Mouse (Mus musculus): ENCODE results near the gene Coch. TPM values are rescaled to one million over a fixed set of nuclear protein-coding genes. Genes with fewer than 3 reads are reported as not detected.
"Not testable (repeated sequence)": the region's sequence is repeated elsewhere in the genome, so short reads cannot be mapped to it uniquely, and the experiment has no call there.

Gene Coch
- polyA plus RNA-seq, 1 experiment from 2014 or later, result 0.42 TPM

GRCm38 (mm10) chr12:51572651-51573050 lies 20.5 kb upstream of the Coch start:
- ATAC-seq (ENCODE audit: insufficient read depth) (no peak), DNase-seq (no peak)
- Histone ChIP-seq H3K27me3 (ENCODE audit: insufficient read depth, low read length) (no peaks in the 10 kb centered on the region), H3K4me3 (ENCODE audit: low read depth, low read length) (no peak overlapping the region), H3K27ac (ENCODE audit: low read depth) (no peak overlapping the region), H3K9me3 (ENCODE audit: low read depth, low read length) (no peaks in the 10 kb centered on the region), H3K36me3 (ENCODE audit: insufficient read depth) (no peaks in the 10 kb centered on the region), H3K4me1 (ENCODE audit: insufficient read depth) (no peaks in the 10 kb centered on the region), H3K4me2 (no peak overlapping the region), H3K9ac (no peak overlapping the region)
- 57% methylated on average over 4 of the region's 4 CpGs for WGBS
- TF ChIP-seq CTCF (IDR thresholded peaks at IDR 0.05; ENCODE audit: low read depth), result no peak

GRCm38 (mm10) chr12:51577816-51578215 lies 15.3 kb upstream of the Coch start:
- not testable (repeated sequence) for DNase-seq; H3K36me3 ChIP-seq (ENCODE audit: insufficient read depth); H3K4me2 ChIP-seq; H3K4me1 ChIP-seq (ENCODE audit: insufficient read depth); H3K27me3 ChIP-seq (ENCODE audit: insufficient read depth, low read length); H3K27ac ChIP-seq (ENCODE audit: low read depth); ATAC-seq (ENCODE audit: insufficient read depth); H3K4me3 ChIP-seq (ENCODE audit: low read depth, low read length); H3K9ac ChIP-seq; H3K9me3 ChIP-seq (ENCODE audit: low read depth, low read length)
- WGBS, result 93% methylated on average over 2 of the region's 2 CpGs

GRCm38 (mm10) chr12:51589263-51589662 lies 3.9 kb upstream of the Coch start:
- ATAC-seq (ENCODE audit: insufficient read depth) (no peak), DNase-seq (no peak)
- H3K27ac ChIP-seq (ENCODE audit: low read depth), result no peak overlapping the region
- no peak overlapping the region for H3K4me3 ChIP-seq (ENCODE audit: low read depth, low read length)
- no peak overlapping the region for H3K4me2 ChIP-seq
- H3K27me3 ChIP-seq (ENCODE audit: insufficient read depth, low read length), result peaks cover 25% of the 10 kb centered on the region
- 82% methylated on average over 5 of the region's 5 CpGs for WGBS
- no peak overlapping the region for H3K9ac ChIP-seq
- no peaks in the 10 kb centered on the region; the same call in 1 of the 2 replicates for H3K9me3 ChIP-seq (ENCODE audit: low read depth, low read length)
- no peak for TF ChIP-seq CTCF (IDR thresholded peaks at IDR 0.05; ENCODE audit: low read depth)
- H3K4me1 ChIP-seq (ENCODE audit: insufficient read depth), result no peaks in the 10 kb centered on the region
- no peaks in the 10 kb centered on the region for H3K36me3 ChIP-seq (ENCODE audit: insufficient read depth)

- TF ChIP-seq CTCF (IDR thresholded peaks at IDR 0.05; ENCODE audit: low read depth), result no peak
- H3K4me2 ChIP-seq, result no peak overlapping the region
- H3K9me3 ChIP-seq (ENCODE audit: low read depth, low read length), result no peaks in the 10 kb centered on the region
- ATAC-seq (ENCODE audit: insufficient read depth), result no peak
- no peaks in the 10 kb centered on the region for H3K4me1 ChIP-seq (ENCODE audit: insufficient read depth)
- no peak overlapping the region for H3K27ac ChIP-seq (ENCODE audit: low read depth)
- no peak for DNase-seq
- H3K36me3 ChIP-seq (ENCODE audit: insufficient read depth), result no peaks in the 10 kb centered on the region
- no peak overlapping the region for H3K9ac ChIP-seq
- no peak overlapping the region for H3K4me3 ChIP-seq (ENCODE audit: low read depth, low read length)
- WGBS, result 63% methylated on average over 8 of the region's 8 CpGs
- peaks cover 42% of the 10 kb centered on the region for H3K27me3 ChIP-seq (ENCODE audit: insufficient read depth, low read length)
These were observed 1.2 kb upstream of the Coch start for GRCm38 (mm10) chr12:51591921-51592320.

- DNase-seq (peak; percentile 45), ATAC-seq (ENCODE audit: insufficient read depth) (peak; percentile 64; the same call in 1 of the 2 replicates)
- H3K4me2 ChIP-seq, result peak overlapping the region; percentile 97
- peaks cover 43% of the 10 kb centered on the region for H3K27me3 ChIP-seq (ENCODE audit: insufficient read depth, low read length)
- peak overlapping the region; percentile 58 for H3K4me3 ChIP-seq (ENCODE audit: low read depth, low read length)
- no peak overlapping the region for H3K27ac ChIP-seq (ENCODE audit: low read depth)
- H3K9me3 ChIP-seq (ENCODE audit: low read depth, low read length), result no peaks in the 10 kb centered on the region
- no peaks in the 10 kb centered on the region for H3K4me1 ChIP-seq (ENCODE audit: insufficient read depth)
- no peaks in the 10 kb centered on the region for H3K36me3 ChIP-seq (ENCODE audit: insufficient read depth)
- WGBS, result 1% methylated on average over 21 of the region's 21 CpGs
- H3K9ac ChIP-seq, result peak overlapping the region; percentile 23; the same call in 1 of the 2 replicates
- TF ChIP-seq CTCF (IDR thresholded peaks at IDR 0.05; ENCODE audit: low read depth), result no peak
These were observed 283 bp upstream of the Coch start for GRCm38 (mm10) chr12:51592888-51593228.

- Histone ChIP-seq H3K4me1 (ENCODE audit: insufficient read depth) (no peaks in the 10 kb centered on the region), H3K36me3 (ENCODE audit: insufficient read depth) (no peaks in the 10 kb centered on the region), H3K9ac (peak overlapping the region; percentile 23; the same call in 1 of the 2 replicates), H3K27ac (ENCODE audit: low read depth) (no peak overlapping the region), H3K4me2 (peak overlapping the region; percentile 97), H3K9me3 (ENCODE audit: low read depth, low read length) (no peaks in the 10 kb centered on the region), H3K27me3 (ENCODE audit: insufficient read depth, low read length) (peaks cover 43% of the 10 kb centered on the region), H3K4me3 (ENCODE audit: low read depth, low read length) (peak overlapping the region; percentile 58)
- DNase-seq (peak; percentile 27), ATAC-seq (ENCODE audit: insufficient read depth) (peak; percentile 32; the same call in 1 of the 2 replicates)
- 2% methylated on average over 18 of the region's 18 CpGs for WGBS
- no peak for TF ChIP-seq CTCF (IDR thresholded peaks at IDR 0.05; ENCODE audit: low read depth)
These were observed 909 bp downstream of the Coch start for GRCm38 (mm10) chr12:51594030-51594470.

- TF ChIP-seq CTCF (IDR thresholded peaks at IDR 0.05; ENCODE audit: low read depth), result no peak
- Histone ChIP-seq H3K4me1 (ENCODE audit: insufficient read depth) (no peaks in the 10 kb centered on the region), H3K4me2 (no peak overlapping the region), H3K4me3 (ENCODE audit: low read depth, low read length) (no peak overlapping the region), H3K27ac (ENCODE audit: low read depth) (no peak overlapping the region), H3K9me3 (ENCODE audit: low read depth, low read length) (no peaks in the 10 kb centered on the region), H3K27me3 (ENCODE audit: insufficient read depth, low read length) (no peaks in the 10 kb centered on the region), H3K36me3 (ENCODE audit: insufficient read depth) (peaks cover 10% of the 10 kb centered on the region), H3K9ac (no peak overlapping the region)
- ATAC-seq (ENCODE audit: insufficient read depth), result no peak
- no peak for DNase-seq
- 95% methylated on average over 10 of the region's 10 CpGs for WGBS
These were observed 10.2 kb downstream of the Coch start for GRCm38 (mm10) chr12:51603306-51603705.

- Histone ChIP-seq H3K27me3 (ENCODE audit: insufficient read depth, low read length) (no peaks in the 10 kb centered on the region), H3K9me3 (ENCODE audit: low read depth, low read length) (no peaks in the 10 kb centered on the region), H3K4me3 (ENCODE audit: low read depth, low read length) (no peak overlapping the region), H3K27ac (ENCODE audit: low read depth) (no peak overlapping the region), H3K36me3 (ENCODE audit: insufficient read depth) (peaks cover 21% of the 10 kb centered on the region), H3K4me2 (no peak overlapping the region), H3K4me1 (ENCODE audit: insufficient read depth) (no peaks in the 10 kb centered on the region), H3K9ac (no peak overlapping the region)
- WGBS, result 85% methylated on average over 4 of the region's 4 CpGs
- TF ChIP-seq CTCF (IDR thresholded peaks at IDR 0.05; ENCODE audit: low read depth), result no peak
- ATAC-seq (ENCODE audit: insufficient read depth), result no peak
- DNase-seq, result no peak
These were observed 13.0 kb downstream of the Coch start for GRCm38 (mm10) chr12:51606138-51606537.
